Mouse (Mus musculus) ES-E14 (cell line): ENCODE measurements around the gene Gcn1l1. TPM values are rescaled to one million over a fixed set of nuclear protein-coding genes. Genes with fewer than 3 reads are reported as not detected.

Source experiments
- DNase-seq: peaks from one replicate; pipeline ENCODE4 v3.0.0-alpha.2; 2013; ENCODE audit warnings: low read depth, low spot score
- H3K27ac ChIP-seq: 2 replicates; pipeline ENCODE4 v1.5.1; 2012; ENCODE audit warnings: low read depth, mild to moderate bottlenecking, low read length, moderate library complexity, mixed read lengths; ENCODE audit not compliant: poor library complexity, insufficient read depth, severe bottlenecking
- H3K36me3 ChIP-seq: 2 replicates; pipeline ENCODE4 v1.6.1; 2012; ENCODE audit warnings: mild to moderate bottlenecking, low read length, moderate library complexity, mixed read lengths; ENCODE audit not compliant: control insufficient read depth, poor library complexity, insufficient read depth, severe bottlenecking
- H3K4me1 ChIP-seq, 2 experiments: fragments of 150-350 bp in 1 of 2; sonication (generic) in 1 of 2; 2 replicates each; pipeline ENCODE4 v1.6.1; 2012; ENCODE audit warnings: low read length in 2 of 2, mild to moderate bottlenecking in 1 of 2, mixed read lengths in 1 of 2; ENCODE audit not compliant: control insufficient read depth in 2 of 2, insufficient read depth in 2 of 2, poor library complexity in 1 of 2
- H3K4me3 ChIP-seq, 2 experiments: fragments of 150-350 bp in 1 of 2; sonication (generic) in 1 of 2; 2 replicates each; pipeline ENCODE4 v1.5.1; 2012; ENCODE audit warnings: low read length in 2 of 2, low read depth in 1 of 2, mild to moderate bottlenecking in 1 of 2, mixed read lengths in 1 of 2; ENCODE audit not compliant: insufficient read depth in 1 of 2, poor library complexity in 1 of 2, severe bottlenecking in 1 of 2
- H3K9ac ChIP-seq: 2 replicates; pipeline ENCODE4 v1.6.1; 2012; ENCODE audit warnings: low read depth, mild to moderate bottlenecking, low read length, mixed read lengths; ENCODE audit not compliant: poor library complexity, insufficient read depth, severe bottlenecking
- H3K9me3 ChIP-seq: fragments of 150-350 bp; sonication (generic); 2 replicates; pipeline ENCODE4 v1.6.1; 2012; ENCODE audit warnings: low read depth, mild to moderate bottlenecking, low read length; ENCODE audit not compliant: control insufficient read depth, insufficient read depth
- CHD2 ChIP-seq: IDR thresholded peaks from 2 replicates; pipeline ENCODE4 v1.6.1; 2014; ENCODE audit warnings: mild to moderate bottlenecking, low read depth, low read length, inconsistent platforms
- HCFC1 ChIP-seq: IDR thresholded peaks from 2 replicates; pipeline ENCODE4 v1.6.1; 2012; ENCODE audit warnings: low read length, inconsistent platforms, borderline replicate concordance; ENCODE audit not compliant: insufficient read depth
- MAFK ChIP-seq: IDR thresholded peaks from 2 replicates; pipeline ENCODE4 v1.6.1; 2014; ENCODE audit warnings: mild to moderate bottlenecking, low read depth, low read length, inconsistent platforms; ENCODE audit not compliant: insufficient read depth
- ZC3H11A ChIP-seq: IDR thresholded peaks from 2 replicates; pipeline ENCODE4 v1.6.1; 2012; ENCODE audit warnings: low read depth, mild to moderate bottlenecking, inconsistent platforms, low read length, borderline replicate concordance
- ZNF384 ChIP-seq: IDR thresholded peaks from 2 replicates; pipeline ENCODE4 v1.6.1; 2012; ENCODE audit warnings: low read depth, low read length, inconsistent platforms
- in situ Hi-C, 2 experiments: fragments of 600-800 bp; cut with MboI; formaldehyde crosslinking; loops; one replicate each; pipeline ENCODE4 v1.15.1; 2025; ENCODE audit warnings: low sequenced_read_pairs in 2 of 2, inconsistent platforms in 1 of 2; ENCODE audit not compliant: unreplicated experiment in 2 of 2
- total RNA-seq: library from RNA; depleted of rRNA; stranded (reverse); fragments of 300-350 nt; gene quantifications from 2 replicates; pipeline ENCODE4 v1.2.3, GENCODE M21; 2012

Gcn1l1 gene
- total RNA-seq, 1 experiment = 112 TPM

- Histone ChIP-seq H3K36me3 (no peaks in the 10 kb centered on the region), H3K27ac (no peak overlapping the region; the same call in 1 of the 2 replicates), H3K4me3 (peak overlapping the region in 1 of 2 experiments; percentile 13; a peak in 1 of 4 replicates), H3K9ac (0 out of 2 replicates have a peak overlapping the region, but pooled peaks have one; percentile 2), H3K9me3 (no peaks in the 10 kb centered on the region), H3K4me1 (peaks cover 10 to 20% of the 10 kb centered on the region in 2 experiments)
- in situ Hi-C loops = no loop called here
- DNase-seq = no peak
- no peak for TF ChIP-seq HCFC1
- no peak for TF ChIP-seq ZC3H11A
- no peak for TF ChIP-seq CHD2
- TF ChIP-seq ZNF384 = no peak
- no peak for TF ChIP-seq MAFK
These were observed 41.1 kb upstream of the Gcn1l1 start for GRCm38 (mm10) chr5:115523971-115524370.

- DNase-seq = no peak
- Histone ChIP-seq H3K36me3 (no peaks in the 10 kb centered on the region; the same call in 1 of the 2 replicates), H3K9ac (peak overlapping the region; percentile 1; the same call in 1 of the 2 replicates), H3K9me3 (no peaks in the 10 kb centered on the region), H3K4me1 (peaks cover 10 to 20% of the 10 kb centered on the region in 2 experiments), H3K27ac (no peak overlapping the region), H3K4me3 (no peak overlapping the region)
- in situ Hi-C loops = no loop called here
- no peak for TF ChIP-seq ZC3H11A
These were observed 40.6 kb upstream of the Gcn1l1 start for GRCm38 (mm10) chr5:115524471-115524870.

DNA sequence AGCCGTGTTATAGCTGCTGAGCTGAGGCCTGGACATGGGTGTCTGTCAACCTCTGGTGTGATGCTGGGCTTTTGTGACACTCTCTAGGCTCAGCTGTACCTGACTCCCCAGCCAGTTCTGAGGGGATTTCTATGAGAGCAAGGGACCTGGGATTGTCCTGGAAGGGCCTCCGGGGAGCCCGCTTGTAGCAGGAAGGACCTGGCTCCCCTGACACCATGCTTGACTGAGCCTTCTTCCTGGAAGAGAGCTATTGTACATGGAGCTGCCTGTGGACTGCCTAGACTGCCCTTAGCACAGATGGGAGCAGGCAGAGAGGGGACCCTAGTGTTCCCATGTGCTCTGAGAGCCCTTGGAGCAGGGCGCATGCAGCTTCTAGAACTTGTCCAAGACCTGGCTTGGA is 39.6 kb upstream of the Gcn1l1 start:
- Histone ChIP-seq H3K36me3 (no peaks in the 10 kb centered on the region; the same call in 1 of the 2 replicates), H3K4me1 (peaks cover 12 to 22% of the 10 kb centered on the region in 2 experiments), H3K27ac (no peak overlapping the region), H3K4me3 (no peak overlapping the region), H3K9me3 (no peaks in the 10 kb centered on the region), H3K9ac (no peak overlapping the region)
- no peak for DNase-seq
- in situ Hi-C loops = no loop called here
- TF ChIP-seq ZNF384 (no peak), CHD2 (no peak), ZC3H11A (no peak), HCFC1 (no peak), MAFK (no peak)

DNA sequence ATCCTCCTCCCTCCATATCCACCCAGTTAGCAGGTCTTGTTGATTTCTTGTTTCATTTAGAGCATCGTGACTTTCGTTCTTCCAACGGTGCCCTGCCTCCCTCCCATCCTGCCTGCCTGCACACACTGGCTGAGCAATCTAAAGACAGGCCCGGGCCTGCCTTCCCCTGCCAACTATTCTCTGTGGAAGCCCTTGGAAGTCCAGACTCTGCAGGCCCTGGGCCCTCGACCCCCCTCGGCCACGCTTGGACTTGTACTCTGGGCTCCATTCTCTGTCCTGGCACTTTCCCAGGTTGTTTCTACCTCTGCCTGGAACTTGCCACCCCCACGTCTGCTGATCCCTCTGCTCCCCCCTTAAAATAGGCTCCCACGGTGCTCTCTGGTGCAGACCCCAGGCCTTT is 39.1 kb upstream of the Gcn1l1 start:
- in situ Hi-C loops = no loop called here
- TF ChIP-seq CHD2 (no peak), HCFC1 (no peak), ZNF384 (no peak), MAFK (no peak), ZC3H11A (no peak)
- H3K9ac ChIP-seq = peak overlapping the region; percentile 32; the same call in 1 of the 2 replicates
- no peaks in the 10 kb centered on the region for H3K9me3 ChIP-seq
- H3K27ac ChIP-seq = no peak overlapping the region
- DNase-seq = no peak
- no peaks in the 10 kb centered on the region; the same call in 1 of the 2 replicates for H3K36me3 ChIP-seq
- no peak overlapping the region for H3K4me3 ChIP-seq
- H3K4me1 ChIP-seq = peaks cover 13 to 19% of the 10 kb centered on the region in 2 experiments
